Mouse (Mus musculus) layer of hippocampus, postnatal 36 days (tissue): ENCODE measurements around the gene Apln. TPM values are rescaled to one million over a fixed set of nuclear protein-coding genes. Genes with fewer than 3 reads are reported as not detected.

Source experiments
- DNase-seq, 2 experiments: peaks; one replicate each; pipeline ENCODE4 v3.0.0; 2022
- total RNA-seq, 2 experiments: library from RNA; stranded (reverse); gene quantifications; 2 replicates each; pipeline ENCODE4 v1.2.3; 2021

Apln gene
- total RNA-seq: 10 to 100 TPM; 14.0 to 18.7 TPM

GRCm38 (mm10) chrX:48034144-48035113 is at the start of gene Apln:
TSS of gene Apln (minus strand) at chrX:48034853.
- DNase-seq: no peak

DNA sequence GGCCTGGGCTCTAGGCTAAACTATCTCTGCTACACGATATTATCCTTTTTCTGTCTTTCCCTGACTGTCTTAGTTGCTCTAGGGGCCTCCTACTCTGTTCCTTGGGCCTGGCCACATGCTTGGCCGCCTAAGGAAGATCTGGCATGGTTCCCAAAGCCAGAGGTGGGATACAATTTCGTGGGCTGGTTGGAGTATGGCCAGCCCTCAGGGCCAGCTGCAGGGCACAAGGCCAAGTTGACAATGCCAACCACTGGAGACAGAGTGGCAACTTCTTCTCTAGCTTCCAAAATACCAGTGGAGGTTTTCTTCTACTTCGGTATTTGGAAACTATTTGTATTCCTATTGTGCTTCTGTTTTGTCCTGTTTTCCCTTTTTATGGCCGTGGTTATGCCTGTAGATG is 47.7 kb upstream of the Apln start:
- DNase-seq: no peak

DNA sequence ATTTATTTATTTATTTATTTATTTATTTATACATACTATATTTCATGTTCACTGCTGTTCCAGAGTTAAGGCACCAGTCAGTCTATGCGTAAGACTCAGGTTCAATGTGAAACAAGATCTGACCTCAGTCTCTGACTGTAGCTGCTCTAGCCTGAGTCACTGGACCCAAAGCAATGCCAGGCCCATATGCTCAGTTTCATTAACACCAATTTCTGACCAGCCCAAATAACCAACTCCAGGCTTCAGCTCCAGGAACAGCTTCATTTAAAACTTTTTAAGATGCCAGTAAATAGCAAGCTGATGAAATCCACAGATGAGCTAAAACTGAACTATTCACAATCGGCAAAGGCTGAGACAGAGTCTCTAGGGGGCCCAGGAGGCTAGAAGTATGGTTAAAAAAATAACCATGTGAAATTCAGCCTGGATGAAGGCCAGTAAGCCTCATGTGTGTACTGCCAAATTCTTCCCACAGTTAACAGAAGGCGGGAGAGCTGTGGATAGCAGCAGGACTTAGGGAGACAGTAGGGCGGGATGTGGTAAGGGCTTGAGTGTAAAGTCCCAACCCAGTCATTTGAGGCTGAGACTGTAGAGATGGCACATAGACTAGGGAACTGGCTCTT is 42.3 kb upstream of the Apln start:
- DNase-seq: no peak

- no peak for DNase-seq
These were observed 40.0 kb upstream of the Apln start for GRCm38 (mm10) chrX:48074691-48075090.

GRCm38 (mm10) chrX:48072401-48072800 is 37.7 kb upstream of the Apln start:
- no peak for DNase-seq

GRCm38 (mm10) chrX:48071961-48072360 is 37.3 kb upstream of the Apln start:
- DNase-seq: no peak

GRCm38 (mm10) chrX:48066891-48067290 is 32.2 kb upstream of the Apln start:
- no peak for DNase-seq

DNA sequence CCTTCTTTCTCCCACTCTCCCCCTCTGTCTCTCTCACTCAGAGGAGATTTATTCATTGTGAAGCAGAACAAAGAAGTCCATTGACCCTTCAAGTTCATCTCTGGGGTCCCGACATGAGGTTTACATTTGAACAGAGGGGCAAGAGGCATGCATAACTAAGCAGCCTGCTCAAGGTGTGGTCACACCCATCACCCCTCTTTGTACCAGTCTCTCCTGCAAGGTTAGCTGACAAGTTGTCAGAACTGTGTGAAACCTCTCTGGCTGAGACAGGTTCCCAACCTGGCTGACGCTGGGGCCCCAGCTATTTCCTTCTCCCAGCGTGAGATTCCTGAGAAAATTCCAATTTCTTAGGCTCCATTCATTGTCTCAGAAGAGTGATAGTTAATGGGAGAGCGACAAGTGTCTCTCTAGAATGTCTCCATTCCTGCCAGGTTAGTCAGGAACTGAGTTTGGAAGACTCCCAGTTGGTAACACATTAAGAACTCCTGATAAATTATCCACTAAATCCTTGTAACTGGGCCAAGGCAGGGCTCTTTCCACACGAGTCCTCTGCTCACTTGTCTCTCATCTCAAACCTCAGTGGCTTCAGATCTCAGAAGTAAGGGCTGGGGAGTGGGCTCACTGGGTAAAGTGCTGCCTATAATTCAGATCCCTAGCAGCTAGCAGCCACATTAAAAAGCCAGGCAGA is 29.7 kb upstream of the Apln start:
- no peak for DNase-seq

- DNase-seq: no peak
These were observed 27.8 kb upstream of the Apln start for GRCm38 (mm10) chrX:48062481-48062880.

DNA sequence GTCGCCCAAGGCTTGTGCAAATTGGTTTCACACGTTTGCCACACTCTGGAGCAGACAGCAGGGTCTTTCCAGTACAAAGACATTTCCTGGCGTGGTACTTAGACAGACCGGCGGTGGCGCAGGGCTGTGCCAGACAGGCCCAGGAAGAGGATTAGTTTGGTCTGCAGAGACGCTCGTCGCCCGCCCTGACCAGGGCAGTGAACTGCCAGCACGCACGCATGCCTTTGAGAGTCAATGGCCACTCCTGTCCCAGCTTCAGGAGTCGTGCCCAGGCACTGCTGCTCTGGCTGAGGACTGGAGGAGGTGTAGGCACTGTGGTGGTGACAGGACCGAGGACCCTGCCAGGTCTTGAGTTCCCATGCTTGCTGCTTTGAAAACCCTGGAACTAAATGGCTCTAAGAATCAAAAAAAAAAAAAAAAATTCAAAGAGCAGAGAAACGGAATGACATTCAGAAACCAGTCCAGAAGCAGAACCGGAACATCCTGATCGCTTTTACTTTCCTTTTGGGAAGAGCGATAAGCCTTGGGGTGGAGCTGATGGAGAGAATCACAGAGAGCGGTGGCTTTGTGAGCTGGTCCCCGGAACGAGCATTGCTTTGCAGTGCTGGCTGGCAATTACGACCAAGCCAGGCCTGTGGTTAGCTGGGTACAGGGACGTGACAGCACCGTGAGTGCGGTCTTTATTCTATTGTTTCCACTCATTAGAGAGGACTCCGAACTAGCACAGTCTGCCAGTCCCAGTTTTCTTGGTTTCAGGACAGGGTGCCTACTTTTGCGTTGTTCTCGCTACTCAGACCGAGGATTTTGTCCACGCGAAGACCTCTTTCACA is 19.7 kb upstream of the Apln start:
- peak in 1 of 2 experiments; percentile 32 for DNase-seq

DNA sequence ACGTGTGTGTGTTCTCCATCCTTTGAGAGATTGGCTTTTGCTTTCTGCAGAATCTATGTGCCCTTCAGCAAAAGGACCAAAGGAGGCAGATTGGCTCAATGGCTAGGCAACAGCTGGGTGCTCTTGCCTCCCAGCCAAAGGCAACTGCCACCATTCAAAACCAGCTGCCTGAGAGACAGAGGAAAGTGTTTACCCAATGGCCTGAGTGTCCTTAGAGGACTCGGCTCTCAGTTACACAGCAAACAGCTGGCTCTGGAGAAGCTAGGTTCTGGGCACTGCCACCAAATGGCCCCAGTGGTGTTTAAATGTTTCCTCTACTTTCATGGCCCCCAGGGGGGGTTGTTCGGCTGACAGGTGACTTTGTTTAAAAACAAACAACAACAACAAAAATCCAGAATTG is 19.1 kb upstream of the Apln start:
- no peak for DNase-seq

DNA sequence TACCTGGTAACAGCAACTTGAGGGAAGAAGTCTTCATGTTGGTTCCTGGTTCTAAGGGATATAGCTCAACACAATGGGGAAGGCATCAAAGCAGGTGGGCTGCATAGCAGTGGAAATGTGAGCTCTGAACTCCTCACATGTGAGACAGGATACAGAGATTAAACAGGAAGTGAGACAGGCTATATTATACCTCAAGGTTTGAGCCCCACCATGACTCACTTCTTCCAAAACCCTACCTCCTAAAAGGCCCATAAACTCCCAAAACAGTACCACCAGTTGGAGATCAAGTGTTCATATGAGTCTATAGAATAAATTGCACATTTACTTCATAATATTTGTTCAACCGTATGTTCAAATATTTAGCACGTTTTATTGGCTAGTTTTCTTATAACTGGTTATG is 11.7 kb upstream of the Apln start:
- no peak for DNase-seq

DNA sequence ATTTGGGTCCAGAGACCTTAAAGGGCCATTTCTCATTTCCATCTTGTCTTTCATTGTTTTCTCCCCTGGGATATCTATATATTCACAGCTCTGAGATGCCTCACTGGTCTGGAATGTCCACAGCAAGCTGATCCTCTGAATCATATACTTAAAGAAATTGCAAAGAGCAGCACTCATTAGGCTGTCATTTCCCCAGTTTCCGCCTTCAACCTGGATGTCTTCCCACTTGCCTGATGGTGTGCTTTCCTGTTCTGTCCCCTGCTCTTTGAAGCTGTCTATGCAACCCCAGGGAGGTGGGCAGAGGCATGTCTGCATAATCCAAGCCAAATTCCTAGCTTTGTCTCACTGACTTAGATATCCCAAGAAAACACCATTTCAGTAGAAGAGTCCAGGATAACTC is 9.6 kb upstream of the Apln start:
- no peak for DNase-seq

DNA sequence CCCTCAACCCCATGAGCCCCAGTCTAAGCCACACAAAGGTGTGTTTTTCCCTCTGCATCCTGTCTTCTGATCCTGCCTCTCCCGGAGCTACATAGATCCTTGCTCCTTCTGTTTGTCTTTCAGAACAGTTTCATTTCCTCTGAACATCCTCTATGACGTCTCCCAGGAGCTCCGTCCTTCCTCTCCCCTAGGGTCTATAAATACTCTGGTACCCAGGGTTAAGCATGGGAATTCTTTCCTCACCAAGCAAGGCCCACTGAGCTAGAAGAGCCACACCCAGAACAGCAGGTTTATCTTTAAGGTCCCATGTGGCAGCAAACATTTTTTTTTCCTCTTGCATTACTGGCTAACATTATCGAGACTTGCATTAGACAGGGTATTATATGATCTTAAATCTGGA is 8.1 kb upstream of the Apln start:
- no peak for DNase-seq

DNA sequence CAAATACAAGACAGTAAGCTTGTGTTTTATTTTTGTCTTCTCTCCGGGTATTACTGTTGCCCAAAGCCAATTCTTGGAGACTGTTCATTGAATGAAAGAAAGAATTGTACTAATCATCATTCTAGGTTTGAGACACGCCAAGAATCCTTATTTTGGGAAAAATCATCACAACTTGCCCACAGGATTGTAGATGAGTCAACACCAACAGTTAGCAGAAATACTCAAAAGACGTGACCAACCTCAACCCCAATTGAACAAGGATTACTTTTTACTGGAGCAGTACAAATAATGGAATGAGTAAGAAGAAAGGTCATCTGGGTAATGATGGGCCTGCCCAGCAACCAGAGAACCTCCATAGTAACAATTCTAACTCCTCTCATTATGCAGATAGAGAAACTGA is 5.7 kb upstream of the Apln start:
- DNase-seq: no peak

DNA sequence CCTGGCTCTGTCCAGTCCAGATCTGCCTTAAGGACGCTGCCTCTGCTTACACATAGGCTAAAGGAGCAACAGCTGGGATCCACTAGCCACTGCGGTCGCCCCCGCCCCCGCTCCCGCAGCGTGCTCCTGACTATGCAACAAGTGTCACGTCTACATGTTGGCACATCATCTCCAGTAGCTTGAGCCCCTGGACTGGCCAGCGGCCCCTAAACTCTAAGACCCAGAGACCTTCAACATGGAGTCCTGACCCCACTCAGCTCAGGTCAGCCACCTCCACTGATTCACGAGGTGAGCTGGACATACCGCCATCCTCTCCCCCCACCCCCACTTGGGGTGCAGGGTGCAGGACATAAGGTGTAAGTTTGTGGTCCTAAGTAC is 898 bp downstream of the Apln start:
- no peak for DNase-seq

DNA sequence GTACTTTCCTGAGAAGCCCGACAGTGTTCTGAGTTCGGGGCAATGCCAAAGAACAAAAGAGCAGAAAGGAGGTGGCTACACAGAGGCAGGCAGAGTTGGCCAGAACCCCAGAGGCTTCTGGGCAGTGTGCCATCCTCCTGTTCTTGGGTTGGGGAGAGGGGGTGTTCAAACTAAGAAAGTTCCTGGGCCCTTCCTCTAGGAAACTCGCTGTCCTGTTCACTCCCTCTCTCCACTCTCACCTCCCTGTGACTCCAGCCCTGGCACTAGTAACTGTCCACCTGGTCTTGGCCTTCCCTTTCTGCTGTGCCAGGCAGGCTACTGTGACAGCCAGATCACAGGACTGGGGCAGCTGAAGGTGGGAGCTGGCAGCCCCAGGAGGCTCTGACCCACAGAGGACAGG is 1.6 kb downstream of the Apln start:
- DNase-seq: peak in 1 of 2 experiments; percentile 47

- DNase-seq: no peak
These were observed 2.8 kb downstream of the Apln start for GRCm38 (mm10) chrX:48031866-48032265.

- DNase-seq: no peak
These were observed 4.1 kb downstream of the Apln start for GRCm38 (mm10) chrX:48030593-48030992.

GRCm38 (mm10) chrX:48022811-48023210 is 11.8 kb downstream of the Apln start:
- DNase-seq: no peak

DNA sequence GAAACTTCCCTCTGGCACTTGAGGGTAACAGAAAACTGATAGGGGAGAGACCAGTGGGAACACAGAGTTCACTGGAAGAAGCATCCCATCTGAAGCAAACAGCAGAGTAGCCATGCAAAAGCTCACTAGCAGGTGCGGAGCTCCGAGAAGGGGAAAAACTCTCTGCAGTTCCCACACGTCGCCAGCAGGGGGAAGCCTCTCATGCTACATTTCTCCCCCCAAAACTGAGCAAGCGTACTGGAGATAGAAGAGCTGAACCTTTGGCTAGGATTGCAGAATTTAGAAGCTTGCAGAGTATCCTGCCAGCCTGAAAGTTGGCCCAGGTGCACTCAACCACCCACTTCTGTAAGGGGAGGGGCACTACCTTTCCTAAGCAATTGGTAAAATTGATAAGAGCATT is 14.7 kb downstream of the Apln start:
- peak; percentile 66 to 71 for DNase-seq

DNA sequence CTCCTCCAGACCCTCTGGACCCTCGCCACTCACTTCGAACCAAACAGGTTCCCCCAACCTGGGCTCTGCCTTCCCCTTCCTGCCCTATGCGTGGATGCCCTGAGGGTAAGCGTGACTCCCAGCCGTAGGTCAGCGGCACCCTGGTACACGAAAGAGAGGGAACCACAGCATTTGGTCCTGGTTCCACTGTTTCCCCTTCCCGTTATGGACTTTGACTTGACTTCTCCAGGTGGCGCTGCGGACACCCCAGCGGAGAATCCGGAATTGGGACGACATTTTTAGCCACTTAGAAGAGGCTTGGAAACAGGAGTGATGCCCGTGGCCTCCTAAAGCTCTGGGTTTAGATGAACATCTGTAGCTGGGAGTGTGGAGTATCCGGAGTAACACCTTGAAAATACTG is 15.3 kb downstream of the Apln start:
- no peak for DNase-seq
